Mouse (Mus musculus): ENCODE data around the gene Cbr4. TPM values are rescaled to one million over a fixed set of nuclear protein-coding genes. Genes with fewer than 3 reads are reported as not detected.

The Cbr4 gene
- total RNA-seq, 2 experiments from 2014 or later: 31.4 to 54.0 TPM

DNA sequence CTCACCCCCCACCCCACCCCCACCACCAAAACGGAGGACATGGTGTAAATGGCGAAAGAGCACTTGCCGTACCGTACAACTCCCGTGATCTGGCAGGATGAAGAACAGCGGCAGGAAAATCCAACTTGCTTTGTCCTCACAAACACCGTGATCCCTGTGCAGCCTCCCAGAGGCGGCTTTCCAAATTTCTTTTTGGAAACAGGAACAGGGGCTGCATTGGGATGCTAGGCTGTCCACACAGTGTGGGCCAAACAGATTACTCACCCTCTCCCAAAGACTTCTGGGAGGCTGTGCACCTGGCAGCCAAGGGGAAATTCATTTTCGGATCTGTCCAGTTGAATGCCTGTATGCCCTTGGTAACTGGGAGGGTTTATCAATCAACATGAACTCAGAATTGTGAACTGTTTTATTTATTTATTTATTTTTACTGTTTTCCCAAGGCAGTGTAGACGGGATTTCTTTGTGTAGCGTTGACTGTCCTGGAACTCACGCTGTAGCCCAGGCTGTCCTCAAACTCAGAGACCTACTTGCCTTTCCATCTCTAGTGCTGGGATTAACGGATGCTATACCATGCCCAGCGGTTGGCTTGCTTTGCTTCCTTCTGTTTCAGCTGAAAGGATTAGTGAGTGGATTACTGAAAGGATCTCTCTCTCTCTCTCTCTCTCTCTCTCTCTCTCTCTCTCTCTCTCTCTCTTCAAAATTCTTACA lies 7.1 kb upstream of the Cbr4 start:
- ATAC-seq (replicated peaks; ENCODE audit: low FRiP score, low TSS enrichment, poor library complexity, severe bottlenecking): no peak; the same call in 1 of the 2 replicates

DNA sequence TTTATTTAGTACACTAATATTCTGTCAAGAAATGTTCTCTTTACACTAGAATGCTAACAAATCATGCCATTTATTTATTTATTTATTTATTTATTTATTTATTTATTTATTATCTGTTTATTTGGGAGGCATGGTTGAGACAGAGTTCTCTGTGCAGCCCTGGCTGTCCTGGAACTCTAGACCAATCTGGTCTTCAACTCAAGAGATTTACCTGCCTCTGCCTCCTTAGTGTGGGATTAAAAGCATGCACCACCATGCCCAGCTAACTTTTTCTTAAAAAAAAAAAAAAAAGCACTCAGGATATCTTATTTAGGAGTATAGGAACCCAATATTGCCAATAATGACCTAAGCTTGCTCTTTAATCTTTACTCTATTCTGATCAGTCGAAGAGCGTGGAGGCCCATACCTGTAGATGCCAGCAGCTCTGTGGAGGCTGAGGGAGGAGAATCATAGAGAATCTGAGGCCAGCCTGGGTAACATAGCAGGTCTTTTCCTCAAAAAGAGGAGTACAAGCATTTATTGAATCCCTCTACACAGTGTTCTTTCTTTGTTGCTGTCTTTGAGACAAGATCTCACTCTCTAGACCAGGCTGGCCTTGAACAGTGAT lies 508 bp upstream of the Cbr4 start:
- ATAC-seq (replicated peaks; ENCODE audit: low FRiP score, low TSS enrichment, poor library complexity, severe bottlenecking): no peak

DNA sequence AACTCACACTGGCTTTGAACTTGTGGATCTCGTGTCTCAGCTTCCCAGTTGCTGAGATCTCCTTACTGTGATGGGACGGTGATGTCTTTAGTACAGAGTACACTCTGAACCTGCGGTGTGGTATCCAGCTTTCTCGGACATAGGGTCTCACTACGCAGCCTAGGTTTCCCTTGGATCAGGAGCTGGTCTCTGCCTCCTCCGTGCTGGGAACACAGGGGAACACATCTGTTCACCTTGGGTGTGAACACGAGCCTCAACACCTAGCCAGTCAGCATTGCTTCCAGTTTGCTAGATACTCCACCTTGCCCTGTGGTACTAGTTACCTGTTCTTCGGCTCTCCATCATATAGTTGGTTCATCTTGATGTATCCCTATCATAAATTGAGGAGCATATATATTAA lies 1.1 kb downstream of the Cbr4 start:
- no peak for ATAC-seq (replicated peaks; ENCODE audit: low FRiP score, low TSS enrichment, poor library complexity, severe bottlenecking)

DNA sequence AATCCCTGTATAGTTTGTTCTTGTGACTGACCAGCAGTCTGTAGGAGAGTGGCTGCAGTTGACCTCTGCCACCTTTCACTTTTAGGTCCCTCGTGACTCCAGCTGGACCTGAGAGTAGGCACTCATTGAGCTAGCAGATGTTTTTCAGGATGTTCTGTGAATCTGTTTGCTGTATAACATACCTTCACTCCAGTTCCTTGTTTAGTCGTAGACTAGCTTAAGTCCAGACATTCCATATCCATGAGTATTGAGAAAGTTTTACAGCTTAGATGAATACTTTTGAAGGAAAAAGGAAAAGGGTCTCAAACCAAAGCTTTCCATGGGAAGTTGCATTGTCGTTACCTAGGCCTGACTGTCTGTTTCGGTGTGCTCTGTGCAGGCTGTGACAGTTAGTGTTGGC lies 9.6 kb downstream of the Cbr4 start:
- ATAC-seq (replicated peaks; ENCODE audit: low FRiP score, low TSS enrichment, poor library complexity, severe bottlenecking): no peak

DNA sequence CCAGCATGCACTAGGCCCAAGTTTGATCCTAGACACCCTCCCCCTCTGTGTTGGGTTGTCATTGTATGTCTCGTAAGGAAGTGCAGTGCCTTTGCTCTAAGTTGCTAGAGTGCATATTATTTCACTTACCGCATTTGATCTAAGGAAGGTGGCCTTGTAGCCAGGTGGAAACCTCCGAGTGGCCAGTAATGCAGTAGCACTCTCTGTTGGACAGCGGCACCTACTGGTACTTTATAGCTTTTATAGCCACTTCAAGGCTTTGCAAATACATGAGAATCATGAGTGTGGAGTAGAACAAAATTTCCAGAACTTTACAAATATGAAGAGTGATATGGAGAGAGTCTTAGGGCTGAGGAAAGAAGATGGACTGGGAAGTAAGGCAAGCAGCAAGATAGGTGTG lies 11.5 kb downstream of the Cbr4 start:
- ATAC-seq (replicated peaks; ENCODE audit: low FRiP score, low TSS enrichment, poor library complexity, severe bottlenecking): no peak

DNA sequence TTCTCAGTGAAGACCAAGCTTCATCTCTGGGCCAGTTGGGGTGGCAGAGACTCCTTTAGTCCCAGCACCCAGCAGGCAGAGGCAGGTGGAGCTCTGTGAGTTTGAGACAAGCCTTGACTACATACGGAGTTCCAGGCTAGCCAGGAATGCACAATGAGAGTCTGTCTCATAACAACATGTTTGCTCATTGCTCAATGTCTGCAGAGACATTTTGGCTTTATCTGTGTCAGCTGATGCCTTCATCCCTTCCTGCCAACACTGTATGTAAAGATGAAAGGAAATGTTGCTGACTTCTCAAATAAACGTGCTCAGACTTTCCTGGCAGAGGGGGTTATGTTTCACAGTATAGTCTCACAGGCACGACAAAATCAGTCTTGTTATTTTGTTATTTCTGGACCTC lies 13.4 kb downstream of the Cbr4 start:
- no peak for ATAC-seq (replicated peaks; ENCODE audit: low FRiP score, low TSS enrichment, poor library complexity, severe bottlenecking)

DNA sequence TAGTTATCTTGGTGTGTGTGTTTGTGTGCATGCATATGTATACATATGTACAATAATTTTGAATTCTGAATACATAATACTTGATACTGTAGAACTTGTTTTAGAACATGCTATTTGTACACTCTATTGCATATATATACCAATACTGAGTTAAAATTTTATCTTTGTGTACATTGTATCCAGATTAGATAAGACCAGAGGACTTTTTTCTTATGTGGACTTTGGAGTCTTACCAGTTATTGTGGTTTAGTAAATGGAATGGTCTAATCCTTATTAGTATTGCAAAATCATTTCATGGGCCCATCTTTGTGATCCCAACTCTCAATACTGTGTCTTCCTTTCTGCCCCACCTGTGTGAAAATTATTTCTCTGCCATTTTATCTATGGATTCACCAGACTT lies 14.7 kb downstream of the Cbr4 start:
- no peak for ATAC-seq (replicated peaks; ENCODE audit: low FRiP score, low TSS enrichment, poor library complexity, severe bottlenecking)

DNA sequence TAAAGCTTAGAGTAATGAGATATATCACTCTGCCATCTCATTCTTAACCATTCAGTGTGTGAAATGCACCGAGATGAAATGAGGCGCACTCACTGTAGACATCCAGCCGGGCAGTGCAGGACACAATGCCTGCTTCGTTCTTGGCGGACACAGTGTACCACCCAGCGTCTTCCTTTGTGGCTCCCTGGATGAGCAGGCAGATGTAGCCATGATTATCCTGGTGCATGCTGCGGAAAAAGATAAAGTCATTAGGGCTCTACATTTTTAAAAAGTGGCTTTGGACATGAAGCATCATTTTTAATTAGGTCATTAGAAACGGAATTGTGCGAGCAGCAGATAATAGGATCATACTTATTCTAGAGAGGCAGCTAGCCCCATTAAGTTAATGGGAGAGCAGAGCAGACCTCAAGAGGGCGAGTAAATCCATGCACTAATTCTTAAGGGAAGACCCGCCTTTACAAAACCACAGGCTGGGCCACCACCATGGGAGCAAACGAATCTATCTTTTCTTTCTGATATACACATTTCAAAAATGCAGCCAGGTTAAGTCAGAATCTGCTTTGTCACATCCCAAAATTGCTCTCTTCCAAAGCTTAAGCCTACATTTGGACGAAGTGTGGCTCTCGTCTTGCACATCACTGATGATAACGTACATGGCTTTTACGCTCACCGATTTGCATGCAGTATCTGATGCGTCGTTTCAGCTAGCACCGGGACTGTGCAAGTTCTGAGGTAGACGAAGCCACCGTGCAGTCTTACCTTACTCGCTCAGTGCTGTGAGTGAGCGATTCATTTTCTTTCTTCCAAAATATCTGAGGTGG lies 27.8 kb downstream of the Cbr4 start:
- ATAC-seq (replicated peaks; ENCODE audit: low FRiP score, low TSS enrichment, poor library complexity, severe bottlenecking): no peak

DNA sequence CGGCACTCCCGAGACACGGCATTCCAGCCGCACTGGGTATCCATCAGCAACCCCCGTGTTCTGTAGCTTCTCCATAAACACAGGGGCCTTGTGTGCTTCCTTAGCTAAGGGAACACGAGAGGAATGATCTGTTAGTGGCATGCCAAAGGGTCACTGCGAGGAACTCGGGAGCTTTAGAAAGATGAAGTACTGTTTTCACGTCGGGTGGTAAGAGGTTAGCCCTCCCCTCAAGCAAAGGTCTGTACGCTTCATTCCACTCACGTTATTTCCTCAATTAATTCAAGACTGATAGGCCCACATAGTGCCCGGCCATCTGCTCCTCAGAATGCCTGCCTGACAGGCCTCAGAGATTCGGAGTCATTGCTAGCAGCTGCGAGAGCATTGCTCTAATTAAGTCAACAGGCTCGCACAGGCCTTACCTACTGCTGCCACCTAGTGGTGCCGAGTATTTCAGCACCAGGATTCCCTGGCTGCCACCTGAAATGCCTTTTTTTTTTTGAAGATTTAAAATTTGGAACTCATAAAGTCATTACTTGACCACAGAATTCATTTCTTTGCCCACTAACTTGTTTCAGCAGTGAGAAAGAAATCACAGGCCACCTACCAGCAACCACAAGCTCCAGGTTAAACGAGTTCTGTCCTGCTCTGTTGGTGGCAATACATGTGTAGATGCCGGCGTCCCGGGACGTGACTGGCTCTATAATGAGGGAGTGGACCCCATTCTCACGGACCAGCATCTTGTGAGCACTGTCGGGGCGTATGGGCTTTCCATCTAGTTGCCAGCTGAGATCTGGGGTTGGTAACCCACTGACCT lies 28.6 kb downstream of the Cbr4 start:
- peak; percentile 92 for ATAC-seq (replicated peaks; ENCODE audit: low FRiP score, low TSS enrichment, poor library complexity, severe bottlenecking)

DNA sequence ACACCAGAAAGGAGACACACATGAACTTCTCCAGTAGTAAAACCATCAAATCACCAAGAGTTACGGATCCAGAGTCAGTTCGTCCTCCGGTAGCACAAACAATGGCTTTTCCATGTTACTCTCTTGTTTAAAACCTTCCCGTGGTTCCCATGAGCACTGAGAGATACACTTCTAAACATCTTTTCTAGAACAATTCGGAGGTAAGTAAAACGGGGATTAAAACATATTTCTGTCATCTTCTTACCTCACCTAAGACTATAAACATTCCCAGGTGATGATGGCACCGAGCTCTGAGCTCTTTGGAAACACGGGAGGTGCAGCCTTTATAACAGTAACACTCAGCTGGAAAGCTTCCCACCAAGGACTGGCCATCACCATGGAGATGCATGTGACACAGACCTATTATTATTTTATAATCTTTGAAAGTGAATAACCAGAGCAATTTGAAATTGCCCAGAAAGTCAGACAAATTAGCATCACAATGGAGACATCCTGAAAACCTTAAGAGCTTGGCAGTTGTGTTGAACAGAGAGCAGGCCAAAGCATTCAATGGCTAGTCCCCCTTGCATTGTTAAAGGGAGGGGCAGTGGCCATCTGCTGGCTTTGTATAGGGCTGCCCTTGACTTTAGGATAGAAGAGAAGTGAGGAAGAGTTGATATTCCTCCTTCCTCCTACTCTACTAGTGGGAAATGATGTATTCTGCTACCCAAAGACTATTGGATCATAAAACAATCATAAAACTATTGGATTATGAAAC lies 29.4 kb downstream of the Cbr4 start:
- ATAC-seq (replicated peaks; ENCODE audit: low FRiP score, low TSS enrichment, poor library complexity, severe bottlenecking): no peak

DNA sequence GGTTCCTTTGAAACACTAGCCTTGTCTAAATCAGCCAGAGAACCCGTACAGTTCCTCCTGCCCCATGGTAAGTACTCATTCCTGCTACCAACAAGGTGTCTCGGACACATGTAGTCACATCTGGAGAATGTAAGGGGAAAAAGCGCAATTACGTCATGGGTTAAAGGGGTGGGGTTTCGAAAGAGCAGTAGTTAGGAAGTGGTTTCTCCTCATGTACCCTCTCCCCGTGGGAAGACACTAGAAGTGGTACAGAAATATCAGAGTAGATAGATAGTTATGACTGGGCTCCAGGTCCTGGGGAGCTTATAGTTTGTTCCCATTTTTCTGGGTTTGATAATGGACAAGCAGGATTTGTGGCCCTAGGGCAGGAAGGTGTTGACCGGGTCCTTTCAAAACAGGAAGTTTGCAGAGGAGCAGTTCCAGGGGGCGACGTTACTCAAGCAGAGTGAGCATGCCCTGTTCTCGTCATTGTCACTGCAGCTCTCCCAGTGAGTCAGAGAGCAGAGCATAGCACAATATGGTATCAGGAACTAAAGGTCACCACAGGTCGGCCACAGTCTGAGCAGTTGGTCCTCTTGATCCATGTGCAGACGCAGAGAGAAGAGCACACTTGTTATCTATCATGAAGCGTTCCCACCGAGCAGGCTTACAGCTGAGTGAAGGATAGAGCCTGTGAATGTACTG lies 30.1 kb downstream of the Cbr4 start:
- 0 out of 2 replicates have a peak, but pooled peaks have one; percentile 21 for ATAC-seq (replicated peaks; ENCODE audit: low FRiP score, low TSS enrichment, poor library complexity, severe bottlenecking)

DNA sequence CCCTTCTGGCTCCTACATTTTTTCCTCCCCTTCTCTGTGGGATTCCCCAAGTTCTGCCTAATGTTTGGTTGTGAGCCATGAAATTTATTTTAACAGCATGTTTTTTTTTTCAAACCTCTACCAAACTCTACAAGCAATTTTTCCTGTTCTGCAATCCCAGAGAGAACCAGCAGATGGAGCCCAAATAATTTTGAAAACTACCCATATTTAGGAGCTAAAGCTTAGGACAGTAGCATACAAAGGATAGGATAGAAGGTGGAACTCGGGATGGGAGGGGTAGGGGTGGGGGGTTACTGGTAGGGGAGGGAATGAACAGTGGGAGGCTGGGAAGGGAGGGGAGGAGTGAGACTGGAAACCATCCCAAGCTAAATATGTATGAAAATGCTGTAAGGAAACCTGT lies 34.6 kb downstream of the Cbr4 start:
- 0 out of 2 replicates have a peak, but pooled peaks have one; percentile 41 for ATAC-seq (replicated peaks; ENCODE audit: low FRiP score, low TSS enrichment, poor library complexity, severe bottlenecking)

DNA sequence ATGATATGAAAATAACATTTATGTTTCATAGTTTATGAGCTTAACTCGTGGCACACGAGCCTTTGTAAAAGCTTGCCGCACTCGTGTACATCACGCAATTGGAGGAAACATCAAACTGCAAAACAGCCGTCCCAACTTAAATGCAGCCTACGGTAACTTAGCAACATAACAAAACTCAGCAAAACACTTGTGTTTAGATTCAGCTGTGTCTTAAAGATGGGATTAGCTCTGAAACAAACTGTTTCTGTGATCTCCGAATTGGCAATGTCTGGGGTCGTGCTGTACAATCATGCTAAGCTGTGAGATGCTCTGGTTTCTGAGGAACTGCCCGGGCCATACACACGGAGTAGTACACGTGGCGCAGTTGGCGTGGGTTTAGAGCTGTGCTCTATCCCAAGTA lies 39.5 kb downstream of the Cbr4 start:
- no peak for ATAC-seq (replicated peaks; ENCODE audit: low FRiP score, low TSS enrichment, poor library complexity, severe bottlenecking)

DNA sequence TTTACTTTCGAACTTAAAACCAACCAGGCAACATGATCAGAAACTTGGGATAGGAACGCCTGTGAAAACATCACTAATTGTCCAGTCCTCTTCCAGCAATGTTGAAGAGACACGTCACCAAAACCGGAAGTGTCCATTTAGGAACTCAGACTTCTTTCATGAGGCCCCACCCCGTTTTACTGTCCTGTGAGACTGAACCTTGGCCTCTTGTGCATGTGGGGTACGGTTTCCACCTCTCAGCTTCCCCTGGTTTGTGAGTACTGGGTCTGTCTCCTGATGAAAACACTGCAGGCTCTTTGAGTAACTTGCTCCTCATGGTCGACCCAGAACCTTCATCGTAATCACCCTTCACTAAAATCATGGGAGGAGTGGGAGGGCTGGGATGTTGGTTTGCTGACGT lies 40.7 kb downstream of the Cbr4 start:
- ATAC-seq (replicated peaks; ENCODE audit: low FRiP score, low TSS enrichment, poor library complexity, severe bottlenecking): no peak

DNA sequence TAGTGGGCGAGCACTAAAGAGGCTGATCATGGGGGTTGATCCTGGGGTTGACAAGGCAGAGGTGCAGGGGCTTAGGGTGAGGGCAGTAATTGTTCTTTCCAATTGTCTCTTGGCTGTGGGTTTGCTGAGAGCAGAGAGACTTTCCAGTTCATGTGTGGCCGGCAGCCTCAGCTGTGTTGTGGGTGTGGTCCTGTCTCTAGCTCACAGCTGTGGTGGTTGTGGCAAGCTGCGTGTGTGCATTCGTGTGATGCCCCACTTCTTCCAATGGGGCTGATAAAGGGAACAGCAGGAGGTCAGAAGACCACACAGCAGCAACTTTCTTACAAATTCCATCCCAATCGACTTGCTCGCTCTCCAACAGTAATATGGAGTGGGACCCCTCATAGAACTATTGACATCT lies 41.1 kb downstream of the Cbr4 start:
- peak; percentile 75; the same call in 1 of the 2 replicates for ATAC-seq (replicated peaks; ENCODE audit: low FRiP score, low TSS enrichment, poor library complexity, severe bottlenecking)

DNA sequence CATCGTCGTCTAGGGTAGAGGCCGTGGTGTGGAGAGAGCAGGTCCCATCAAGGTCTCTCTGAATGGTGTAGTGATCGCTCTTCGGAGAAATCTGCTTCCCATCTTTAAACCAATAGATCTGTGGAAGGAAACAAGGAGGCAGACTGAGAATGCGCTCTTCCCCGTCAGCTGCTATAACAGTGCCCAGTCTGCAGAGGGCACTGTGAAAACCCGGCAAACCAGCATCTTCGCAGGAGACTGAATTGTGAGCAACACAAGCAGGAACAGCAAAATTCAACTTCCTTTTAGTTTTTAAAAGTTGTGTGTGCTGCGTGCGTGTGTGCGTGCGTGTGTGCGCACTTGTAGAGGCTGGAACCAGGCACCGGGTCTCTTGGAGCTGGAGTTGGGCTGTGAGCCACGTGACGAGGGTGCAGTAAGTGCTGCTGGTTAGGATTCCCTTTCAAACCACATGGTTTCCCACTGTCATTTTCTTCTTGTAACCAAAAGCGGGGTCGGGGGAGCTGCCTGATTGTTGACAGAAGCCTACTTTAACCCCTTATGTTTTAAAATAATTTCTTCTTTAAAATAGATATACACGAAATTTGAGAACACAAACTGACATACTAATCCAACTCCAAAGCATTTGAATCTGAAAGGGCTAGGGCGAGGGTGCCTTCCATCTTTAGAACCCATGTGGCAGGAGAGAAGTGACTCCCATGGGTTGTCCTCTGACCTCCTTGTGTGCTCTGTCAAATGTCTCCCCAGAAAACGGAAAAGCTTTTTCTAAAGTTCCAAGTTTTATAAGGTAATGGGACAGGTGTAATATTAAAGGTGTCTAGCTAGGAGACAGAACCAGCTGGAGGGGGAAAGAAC lies 44.6 kb downstream of the Cbr4 start:
- ATAC-seq (replicated peaks; ENCODE audit: low FRiP score, low TSS enrichment, poor library complexity, severe bottlenecking): no peak

DNA sequence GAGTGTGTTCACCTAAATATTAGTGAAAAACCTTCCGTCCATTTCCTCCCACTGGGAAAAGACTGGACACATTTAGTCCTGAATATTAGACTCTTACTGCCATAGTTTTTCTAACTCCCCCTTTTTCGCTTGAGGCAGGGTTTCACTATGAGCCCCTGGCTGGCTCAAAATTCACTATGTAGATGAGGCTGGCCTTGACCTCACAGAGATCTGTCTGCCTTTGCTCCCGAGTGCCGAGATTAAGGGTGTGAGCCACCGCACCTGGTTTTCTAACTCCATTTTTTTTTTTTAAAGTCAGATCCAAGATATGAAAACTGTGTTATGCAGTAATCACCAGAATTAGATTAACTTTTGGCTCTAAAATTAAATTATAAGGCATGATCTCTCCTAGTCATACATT lies 45.3 kb downstream of the Cbr4 start:
- ATAC-seq (replicated peaks; ENCODE audit: low FRiP score, low TSS enrichment, poor library complexity, severe bottlenecking): no peak

All from megakaryocyte-erythroid progenitor cell, adult 5-6 weeks (primary cell).